Mouse (Mus musculus) left cerebral cortex, adult 2 months (tissue): ENCODE measurements around the gene Pde1b. TPM values are rescaled to one million over a fixed set of nuclear protein-coding genes. Genes with fewer than 3 reads are reported as not detected.

Source experiments
- DNase-seq, 2 experiments: peaks; one replicate each; pipeline ENCODE4 v3.0.0; 2021 to 2022; ENCODE audit warnings: low spot score in 2 of 2, mixed read lengths in 1 of 2; ENCODE audit errors: extremely low spot score in 1 of 2
- H3K27ac ChIP-seq: fragments of 200-600 bp; 2 replicates; pipeline ENCODE4 v1.8.1; 2022
- H3K4me3 ChIP-seq: fragments of 200-600 bp; 2 replicates; pipeline ENCODE4 v1.8.1; 2022
- CTCF ChIP-seq: fragments of 200-600 bp; IDR thresholded peaks from 2 replicates; pipeline ENCODE4 v1.8.1; 2022; ENCODE audit warnings: antibody characterized with exemption, mild to moderate bottlenecking, moderate library complexity
- intact Hi-C: fragments of 180-260 bp; cut with DNase I; formaldehyde crosslinking; loops from one replicate; pipeline ENCODE4 v1.15.1; 2025
- long read RNA-seq, 2 experiments: library from polyadenylated mRNA; stranded (forward); transcript quantifications; one replicate each; pipeline ENCODE4 v2.0.0; 2021; ENCODE audit warnings: borderline mapping rate in 2 of 2
- total RNA-seq, 2 experiments: library from RNA; stranded (reverse); gene quantifications; 2 replicates each; pipeline ENCODE4 v1.2.3; 2021

The Pde1b gene
- 100 to 1,000 TPM; 138 to 175 TPM for total RNA-seq
- long read RNA-seq, experiment 1, full-length matches to known transcripts, result 122 of 205 reads
- long read RNA-seq, experiment 1, partial matches to known transcripts, result 46 of 205 reads
- long read RNA-seq, experiment 1, other reads (novel, unspliced or antisense), result 37 of 205 reads
- long read RNA-seq, experiment 2, full-length matches to known transcripts, result 112 of 178 reads
- long read RNA-seq, experiment 2, partial matches to known transcripts, result 37 of 178 reads
- long read RNA-seq, experiment 2, other reads (novel, unspliced or antisense), result 29 of 178 reads

GRCm38 (mm10) chr15:103502435-103503250, at the start of gene Pde1b:
Gene Pde1b (plus strand): TSS chr15:103503034.
- DNase-seq, result peak; percentile 64 to 72
- intact Hi-C loops, result loop anchor here (2.0 kb wide), 1 partner anchor 34 kb away; no protein-coding TSS in a partner anchor
- peak within 1 kb of the TSS; percentile 91 for H3K27ac ChIP-seq
- peak within 1 kb of the TSS; percentile 80 for H3K4me3 ChIP-seq
- TF ChIP-seq CTCF, result no peak

GRCm38 (mm10) chr15:103453551-103454218, 49.1 kb upstream of the Pde1b start, which contains the start of gene Nckap1l:
Gene Nckap1l (plus strand): TSS chr15:103453794.
- Histone ChIP-seq H3K27ac (no peak within 1 kb of the TSS), H3K4me3 (no peak within 1 kb of the TSS)
- intact Hi-C loops, result no loop called here
- no peak for DNase-seq
- no peak for TF ChIP-seq CTCF

- no peak for TF ChIP-seq CTCF
- Histone ChIP-seq H3K4me3 (no peak overlapping the region), H3K27ac (no peak overlapping the region)
- no peak for DNase-seq
- intact Hi-C loops, result no loop called here
These were observed 48.4 kb upstream of the Pde1b start for GRCm38 (mm10) chr15:103454449-103454848.

GRCm38 (mm10) chr15:103462539-103463261, 40.1 kb upstream of the Pde1b start:
- no peak for TF ChIP-seq CTCF
- no peak for DNase-seq
- Histone ChIP-seq H3K27ac (no peak overlapping the region), H3K4me3 (no peak overlapping the region)
- intact Hi-C loops, result no loop called here

- intact Hi-C loops, result no loop called here
- no peak for DNase-seq
- no peak overlapping the region for H3K27ac ChIP-seq
- no peak overlapping the region for H3K4me3 ChIP-seq
- TF ChIP-seq CTCF, result no peak
These were observed 31.2 kb upstream of the Pde1b start for GRCm38 (mm10) chr15:103471488-103472194.

- intact Hi-C loops, result no loop called here
- TF ChIP-seq CTCF, result no peak
- no peak for DNase-seq
- H3K4me3 ChIP-seq, result no peak overlapping the region
- no peak overlapping the region for H3K27ac ChIP-seq
These were observed 30.6 kb upstream of the Pde1b start for GRCm38 (mm10) chr15:103472265-103472664.

GRCm38 (mm10) chr15:103473182-103473581, 29.7 kb upstream of the Pde1b start:
- Histone ChIP-seq H3K27ac (0 out of 2 replicates have a peak overlapping the region, but pooled peaks have one; percentile 40), H3K4me3 (no peak overlapping the region)
- intact Hi-C loops, result no loop called here
- no peak for TF ChIP-seq CTCF
- DNase-seq, result no peak

GRCm38 (mm10) chr15:103473769-103474168, 29.1 kb upstream of the Pde1b start:
- TF ChIP-seq CTCF, result no peak
- no peak for DNase-seq
- H3K4me3 ChIP-seq, result no peak overlapping the region
- intact Hi-C loops, result no loop called here
- H3K27ac ChIP-seq, result no peak overlapping the region

GRCm38 (mm10) chr15:103479080-103479606, 23.7 kb upstream of the Pde1b start:
- H3K4me3 ChIP-seq, result no peak overlapping the region
- intact Hi-C loops, result no loop called here
- no peak for DNase-seq
- no peak overlapping the region for H3K27ac ChIP-seq
- no peak for TF ChIP-seq CTCF

GRCm38 (mm10) chr15:103480129-103480528, 22.7 kb upstream of the Pde1b start:
- no peak for TF ChIP-seq CTCF
- intact Hi-C loops, result loop anchor here (5.0 kb wide), 1 partner anchor 57 kb away; the partner anchor contains the start of gene Ppp1r1a

More at GRCm38 (mm10) chr15:103480129-103480528, 22.7 kb upstream of the Pde1b start:
- Histone ChIP-seq H3K27ac (no peak overlapping the region), H3K4me3 (no peak overlapping the region)
- DNase-seq, result no peak
